Mouse (Mus musculus) pancreas, adult 10 weeks (tissue): ENCODE measurements around the gene Cgn. TPM values are rescaled to one million over a fixed set of nuclear protein-coding genes. Genes with fewer than 3 reads are reported as not detected.

Experiments used
- polyA plus RNA-seq: library from polyadenylated mRNA; stranded (reverse); fragments of 350-450 nt; fragmentation: Illumina TruSeq; extraction: RNeasy Lipid Tissue Mini Kit (QIAGEN cat#74804); gene quantifications from one replicate; pipeline ENCODE4 v1.2.3, GENCODE M21; 2015; ENCODE audit warnings: low read depth, low replicate concordance; ENCODE audit not compliant: insufficient read depth

The Cgn gene
- polyA plus RNA-seq, result 9.0 TPM

DNA sequence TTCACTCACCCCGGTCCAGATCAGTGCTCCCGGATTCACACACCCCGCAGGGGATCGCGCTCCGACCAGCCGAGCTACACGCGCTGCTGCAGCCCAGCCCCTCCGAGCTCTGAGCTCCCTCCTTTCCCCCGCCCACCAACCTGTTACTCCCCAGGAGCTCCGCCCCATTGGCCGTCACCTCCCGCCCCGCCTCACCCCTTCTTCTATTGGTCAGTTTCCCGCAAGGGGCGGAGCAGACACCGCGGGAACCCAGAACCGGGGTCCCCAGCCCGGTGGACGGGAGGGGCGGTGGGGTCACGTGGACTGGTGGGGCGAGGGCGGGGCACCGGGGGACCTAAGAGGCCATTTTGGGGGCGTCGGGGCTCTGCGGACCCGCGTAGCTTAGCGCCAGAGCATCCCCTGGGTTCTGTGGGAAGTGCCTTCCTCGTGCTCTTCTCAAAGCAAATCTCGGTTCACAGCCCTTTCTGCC, at the start of gene Cgn:
Cgn (minus strand) TSS at position 126 of the 469 bp plus-strand sequence.

Other genes with a start within 250 kb of the Cgn start
- 4.2 TPM for gene Snx27, start 203.8 kb downstream of the Cgn start, polyA plus RNA-seq
- gene Gm10972, start 143.4 kb downstream of the Cgn start, polyA plus RNA-seq, result not detected
- gene Tuft1, start 127.6 kb downstream of the Cgn start, polyA plus RNA-seq, result 3.9 TPM
- gene Selenbp2, start 92.9 kb downstream of the Cgn start, polyA plus RNA-seq, result 0.61 TPM
- gene Pogz, start 51.1 kb upstream of the Cgn start, polyA plus RNA-seq, result 6.3 TPM
- gene Psmb4, start 100.5 kb upstream of the Cgn start, polyA plus RNA-seq, result 53.6 TPM
- gene Selenbp1, start 146.6 kb upstream of the Cgn start, polyA plus RNA-seq, result 25.2 TPM
- 3.4 TPM for gene Rfx5, start 167.6 kb upstream of the Cgn start, polyA plus RNA-seq
- 11.6 TPM for gene Pi4kb, start 188.2 kb upstream of the Cgn start, polyA plus RNA-seq
- 7.0 TPM for gene Zfp687, start 229.0 kb upstream of the Cgn start, polyA plus RNA-seq